21 mouse cellular contexts compared by ENCODE assay signal in genomic region chr17:24154463-24154862, GRCm38 (mm10). TPM values are rescaled to one million over a fixed set of nuclear protein-coding genes. Genes with fewer than 3 reads are reported as not detected.
DNase-seq lines count a peak whose midpoint lies in the region; ATAC-seq and TF ChIP-seq lines count a peak whose summit lies in the region.
"Had no signal": no experiment of that assay in that cellular context is flagged by ENCODE, and none has a peak within 500 bp of the region (broad histone marks: within the 10 kb centered on the region; RNA-seq: fewer than 3 reads in every experiment).

No protein-coding gene starts in this region.

- no peak overlapping the region for H3K4me2 ChIP-seq in liver, embryonic 16.5 days (ENCODE audit: low read depth, low read length)
- no peak overlapping the region for H3K4me2 ChIP-seq in liver, embryonic 12.5 days
- H3K4me2 ChIP-seq in kidney, postnatal 0 days (ENCODE audit: low read length), result no peak overlapping the region
- H3K4me2 ChIP-seq: heart, embryonic 13.5 days; hindbrain, embryonic 15.5 days; limb, embryonic 13.5 days; lung, embryonic 15.5 days; midbrain, embryonic 15.5 days; stomach, embryonic 15.5 days had no signal

- no peak overlapping the region for H3K9ac ChIP-seq in liver, embryonic 16.5 days (ENCODE audit: low read depth, low read length)
- H3K9ac ChIP-seq in liver, embryonic 12.5 days, result no peak overlapping the region
- H3K9ac ChIP-seq in kidney, postnatal 0 days (ENCODE audit: low read depth, low read length), result no peak overlapping the region
- H3K9ac ChIP-seq: heart, embryonic 13.5 days; hindbrain, embryonic 15.5 days; limb, embryonic 13.5 days; lung, embryonic 15.5 days; midbrain, embryonic 15.5 days; stomach, embryonic 15.5 days had no signal

- no peaks in the 10 kb centered on the region for H3K9me3 ChIP-seq in liver, embryonic 16.5 days (replicated peaks; ENCODE audit: control insufficient read depth, low read length)
- H3K9me3 ChIP-seq in liver, embryonic 12.5 days (replicated peaks), result no peaks in the 10 kb centered on the region
- H3K9me3 ChIP-seq in kidney, postnatal 0 days (replicated peaks; ENCODE audit: low read length), result no peaks in the 10 kb centered on the region
- H3K9me3 ChIP-seq: embryonic facial prominence, embryonic 10.5 days; heart, embryonic 13.5 days; hindbrain, embryonic 15.5 days; limb, embryonic 13.5 days; lung, embryonic 15.5 days; megakaryocyte, embryonic 14.5 days; midbrain, embryonic 15.5 days; stomach, embryonic 15.5 days had no signal

- H3K36me3 ChIP-seq in liver, embryonic 16.5 days (ENCODE audit: control insufficient read depth, insufficient read depth), result peaks cover 2% of the 10 kb centered on the region; the same call in 1 of the 2 replicates
- peaks cover 20% of the 10 kb centered on the region for H3K36me3 ChIP-seq in liver, embryonic 12.5 days
- H3K36me3 ChIP-seq in kidney, postnatal 0 days (ENCODE audit: insufficient read depth, low read length), result 0 out of 2 replicates have a peak, but pooled peaks cover 3% of the 10 kb centered on the region
- H3K36me3 ChIP-seq: lung, embryonic 15.5 days; stomach, embryonic 15.5 days had no signal

- peak overlapping the region; percentile 62 for H3K27ac ChIP-seq in liver, embryonic 16.5 days (ENCODE audit: low read length)
- H3K27ac ChIP-seq in liver, embryonic 12.5 days, result no peak overlapping the region
- H3K27ac ChIP-seq in kidney, postnatal 0 days, result no peak overlapping the region
- H3K27ac ChIP-seq: embryonic facial prominence, embryonic 10.5 days; heart, embryonic 13.5 days; hindbrain, embryonic 15.5 days; limb, embryonic 13.5 days; lung, embryonic 15.5 days; midbrain, embryonic 15.5 days; stomach, embryonic 15.5 days had no signal

- TF ChIP-seq POLR2A in lung, adult 2 months (IDR thresholded peaks at IDR 0.05; ENCODE audit: borderline replicate concordance, extremely low read depth, low read depth, low read length), result no peak

- H3K27me3 ChIP-seq in liver, embryonic 16.5 days (ENCODE audit: control insufficient read depth, insufficient read depth, low read depth, low read length), result no peaks in the 10 kb centered on the region
- H3K27me3 ChIP-seq in liver, embryonic 12.5 days (replicated peaks), result no peaks in the 10 kb centered on the region
- H3K27me3 ChIP-seq in kidney, postnatal 0 days (ENCODE audit: insufficient read depth, low read length), result no peaks in the 10 kb centered on the region
- H3K27me3 ChIP-seq: heart, embryonic 13.5 days; hindbrain, embryonic 15.5 days; limb, embryonic 13.5 days; lung, embryonic 15.5 days; megakaryocyte, embryonic 14.5 days; midbrain, embryonic 15.5 days; stomach, embryonic 15.5 days had no signal

- peak; percentile 19 for DNase-seq in kidney, postnatal 0 days (ENCODE audit: low spot score)
- DNase-seq in lung, adult 2 months, result peak; percentile 38
- peak; percentile 47 for DNase-seq in yolk sac, embryonic 10.5 days (ENCODE audit: low spot score)
- no peak for DNase-seq in right cerebral cortex, postnatal 25 days
- no peak for DNase-seq in urinary bladder, adult 2 months (ENCODE audit: low spot score)
- DNase-seq: adrenal gland, adult 2 months; cerebellum, adult 2 months; heart, adult 18-20 months; heart, postnatal 36 days; right cerebral cortex, postnatal 14 days had no signal

- peak; percentile 6; the same call in 1 of the 2 replicates for TF ChIP-seq CTCF in kidney, postnatal 0 days (IDR thresholded peaks at IDR 0.05; ENCODE audit: low read depth)
- no peak for TF ChIP-seq CTCF in lung, adult 2 months (IDR thresholded peaks at IDR 0.05; ENCODE audit: insufficient read depth, low read length)

- ATAC-seq in liver, embryonic 16.5 days (ENCODE audit: low read depth), result peak; percentile 40
- ATAC-seq in liver, embryonic 12.5 days, result no peak
- peak; percentile 64 for ATAC-seq in kidney, postnatal 0 days (replicated peaks; ENCODE audit: low FRiP score, low read depth)
- ATAC-seq: midbrain, embryonic 15.5 days had no signal

- 56% methylated on average over 3 of the region's 3 CpGs for WGBS in liver, embryonic 16.5 days (ENCODE audit: insufficient replicate concordance)
- WGBS in liver, embryonic 12.5 days (ENCODE audit: insufficient replicate concordance), result 64% methylated on average over 3 of the region's 3 CpGs
- WGBS in kidney, postnatal 0 days, result 55% methylated on average over 3 of the region's 3 CpGs
- WGBS in lung, adult 2 months, result 44% methylated on average over 3 of the region's 3 CpGs

- peaks cover 30% of the 10 kb centered on the region for H3K4me1 ChIP-seq in liver, embryonic 16.5 days (ENCODE audit: control insufficient read depth, low read depth, low read length)
- peaks cover 36% of the 10 kb centered on the region for H3K4me1 ChIP-seq in liver, embryonic 12.5 days
- H3K4me1 ChIP-seq in kidney, postnatal 0 days (replicated peaks; ENCODE audit: insufficient read depth, low read length), result no peaks in the 10 kb centered on the region
- H3K4me1 ChIP-seq in lung, adult 2 months (ENCODE audit: control insufficient read depth, insufficient read depth, low read length), result 0 out of 2 replicates have a peak, but pooled peaks cover 3% of the 10 kb centered on the region

- no peak overlapping the region for H3K4me3 ChIP-seq in liver, embryonic 16.5 days (ENCODE audit: low read depth, low read length)
- H3K4me3 ChIP-seq in liver, embryonic 12.5 days, result no peak overlapping the region
- H3K4me3 ChIP-seq in kidney, postnatal 0 days (replicated peaks; ENCODE audit: low read depth, low read length), result no peak overlapping the region
- H3K4me3 ChIP-seq in lung, adult 2 months (replicated peaks; ENCODE audit: extremely low read depth, low read depth, low read length), result no peak overlapping the region
- H3K4me3 ChIP-seq: embryonic facial prominence, embryonic 10.5 days; heart, embryonic 13.5 days; hindbrain, embryonic 15.5 days; limb, embryonic 13.5 days; lung, embryonic 15.5 days; megakaryocyte, embryonic 14.5 days; midbrain, embryonic 15.5 days; myocyte; stomach, embryonic 15.5 days had no signal

RNA-seq across cellular contexts. Expression of gene Pdpk1, which starts 3.7 kb away (rescaled TPM):
- polyA plus RNA-seq in liver, embryonic 16.5 days (2015; fragmentation: Nextera tagmentation; extraction: Ambion mirVana), result 24.3 and 24.4 TPM in 2 replicates
- 31.4 and 34.9 TPM in 2 replicates for polyA plus RNA-seq in liver, embryonic 12.5 days (2016; fragmentation: Nextera tagmentation; extraction: Ambion mirVana)
- polyA plus RNA-seq in kidney, postnatal 0 days (2015; fragmentation: Nextera tagmentation; extraction: Ambion mirVana), result 28.7 and 29.4 TPM in 2 replicates
- polyA plus RNA-seq in lung, adult 2 months (2012; rRNA removed), result 16.4 and 19.8 TPM in 2 replicates
- 20.2 and 20.8 TPM in 2 replicates for polyA plus RNA-seq in urinary bladder, adult 2 months (2012; rRNA removed)

RNA-seq across cellular contexts. Expression of gene Amdhd2, which starts 9.1 kb away (rescaled TPM):
- polyA plus RNA-seq in liver, embryonic 16.5 days (2015; fragmentation: Nextera tagmentation; extraction: Ambion mirVana), result 20.7 and 25.0 TPM in 2 replicates
- polyA plus RNA-seq in liver, embryonic 12.5 days (2016; fragmentation: Nextera tagmentation; extraction: Ambion mirVana), result 20.9 and 22.7 TPM in 2 replicates
- polyA plus RNA-seq in kidney, postnatal 0 days (2015; fragmentation: Nextera tagmentation; extraction: Ambion mirVana), result 47.9 and 52.5 TPM in 2 replicates
- polyA plus RNA-seq in lung, adult 2 months (2012; rRNA removed), result 58.3 and 58.8 TPM in 2 replicates
- 24.7 and 29.2 TPM in 2 replicates for polyA plus RNA-seq in urinary bladder, adult 2 months (2012; rRNA removed)

RNA-seq across cellular contexts. Expression of gene Atp6v0c, which starts 15.0 kb away (rescaled TPM):
- 352 and 382 TPM in 2 replicates for polyA plus RNA-seq in liver, embryonic 16.5 days (2015; fragmentation: Nextera tagmentation; extraction: Ambion mirVana)
- polyA plus RNA-seq in liver, embryonic 12.5 days (2016; fragmentation: Nextera tagmentation; extraction: Ambion mirVana), result 371 and 388 TPM in 2 replicates
- polyA plus RNA-seq in kidney, postnatal 0 days (2015; fragmentation: Nextera tagmentation; extraction: Ambion mirVana), result 974 and 1,011 TPM in 2 replicates
- 880 and 1,077 TPM in 2 replicates for polyA plus RNA-seq in lung, adult 2 months (2012; rRNA removed)
- 460 and 497 TPM in 2 replicates for polyA plus RNA-seq in urinary bladder, adult 2 months (2012; rRNA removed)

RNA-seq across cellular contexts. Expression of gene Tbc1d24, which starts 50.9 kb away (rescaled TPM):
- polyA plus RNA-seq in liver, embryonic 16.5 days (2015; fragmentation: Nextera tagmentation; extraction: Ambion mirVana), result 7.0 and 7.4 TPM in 2 replicates
- polyA plus RNA-seq in liver, embryonic 12.5 days (2016; fragmentation: Nextera tagmentation; extraction: Ambion mirVana), result 11.1 and 11.9 TPM in 2 replicates
- polyA plus RNA-seq in kidney, postnatal 0 days (2015; fragmentation: Nextera tagmentation; extraction: Ambion mirVana), result 2.3 and 2.5 TPM in 2 replicates
- polyA plus RNA-seq in lung, adult 2 months (2012; rRNA removed), result 13.9 and 30.2 TPM in 2 replicates
- 7.6 and 7.9 TPM in 2 replicates for polyA plus RNA-seq in urinary bladder, adult 2 months (2012; rRNA removed)

RNA-seq across cellular contexts. Expression of gene Ntn3, which starts 54.9 kb away (rescaled TPM):
- polyA plus RNA-seq in liver, embryonic 16.5 days (2015; fragmentation: Nextera tagmentation; extraction: Ambion mirVana), result 0.65 and 0.78 TPM in 2 replicates
- 2.1 and 2.7 TPM in 2 replicates for polyA plus RNA-seq in liver, embryonic 12.5 days (2016; fragmentation: Nextera tagmentation; extraction: Ambion mirVana)
- 2.7 and 4.0 TPM in 2 replicates for polyA plus RNA-seq in kidney, postnatal 0 days (2015; fragmentation: Nextera tagmentation; extraction: Ambion mirVana)
- 8.2 and 10.4 TPM in 2 replicates for polyA plus RNA-seq in lung, adult 2 months (2012; rRNA removed)
- 0.88 and 1.0 TPM in 2 replicates for polyA plus RNA-seq in urinary bladder, adult 2 months (2012; rRNA removed)

Comparison
In these comparisons a context has a peak if more than half of its experiments do, and no peak if none do; other contexts are left out.
1. DNase-seq: peak in kidney, postnatal 0 days (single experiment), lung, adult 2 months (single experiment) and yolk sac, embryonic 10.5 days (single experiment); none in right cerebral cortex, postnatal 25 days (single experiment) and urinary bladder, adult 2 months (single experiment).